Mouse (Mus musculus): ENCODE results near the gene Tmem215.

GRCm38 (mm10) chr4:40499812-40500591 is 28.0 kb downstream of the Tmem215 start:
- TF ChIP-seq POLR2A (IDR thresholded peaks at IDR 0.05; ENCODE audit: insufficient read depth, low read depth, low read length) (no peak), CTCF (IDR thresholded peaks at IDR 0.05; ENCODE audit: insufficient read depth, low read depth, low read length) (no peak)
